Mouse (Mus musculus) effector memory CD4-positive, alpha-beta T cell, adult 5 months (primary cell): ENCODE results near the gene Gm3415. TPM values are rescaled to one million over a fixed set of nuclear protein-coding genes. Genes with fewer than 3 reads are reported as not detected.

Experiments used
- polyA plus RNA-seq: library from polyadenylated mRNA; unstranded; fragments of 100-300 nt; shearing (Covaris generic); gene quantifications from one replicate; pipeline ENCODE4 v1.2.1, GENCODE M21; 2017

The Gm3415 gene
- not detected for polyA plus RNA-seq

DNA sequence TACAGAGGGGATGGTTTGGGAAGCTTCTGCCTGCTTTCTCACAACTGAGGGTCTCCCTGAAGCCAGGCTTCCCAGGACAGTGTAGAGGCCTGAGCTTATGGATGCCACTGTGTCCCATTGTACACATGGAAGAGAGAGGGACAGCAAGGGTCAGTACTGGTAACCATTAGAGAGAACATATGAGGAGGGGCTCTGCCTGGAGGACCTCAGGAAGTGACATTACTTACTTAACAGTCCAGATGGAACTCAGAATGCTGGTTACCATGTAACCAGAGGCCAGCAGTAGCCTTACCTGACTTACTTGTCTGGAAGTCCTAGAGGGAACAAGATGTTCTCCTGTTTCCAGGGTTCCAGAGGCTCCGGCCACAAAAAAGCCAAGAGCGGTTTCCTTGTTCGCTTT is at the start of gene Gm3415:
Gene Gm3415, plus strand, starts transcription at position 301 of the 400 bp plus-strand sequence.

DNA sequence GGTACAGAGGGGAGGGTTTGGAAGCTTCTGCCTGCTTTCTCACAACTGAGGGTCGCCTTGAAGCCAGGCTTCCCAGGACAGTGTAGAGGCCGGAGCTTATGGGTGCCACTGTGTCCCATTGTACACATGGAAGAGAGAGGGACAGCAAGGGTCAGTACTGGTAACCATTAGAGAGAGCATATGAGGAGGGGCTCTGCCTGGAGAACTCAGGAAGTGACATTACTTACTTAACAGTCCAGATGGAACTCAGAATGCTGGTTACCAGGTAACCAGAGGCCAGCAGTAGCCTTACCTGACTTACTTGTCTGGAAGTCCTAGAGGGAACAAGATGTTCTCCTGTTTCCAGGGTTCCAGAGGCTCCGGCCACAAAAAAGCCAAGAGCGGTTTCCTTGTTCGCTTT is 42.1 kb upstream of the Gm3415 start, which contains the start of gene Gm3402:
Gene Gm3402, plus strand, starts transcription at position 301 of the 400 bp plus-strand sequence.

GRCm38 (mm10) chr5:146525501-146525900 is 30.4 kb upstream of the Gm3415 start, which contains the start of gene Gm3404:
TSS of gene Gm3404 (plus strand) at chr5:146525801.

GRCm38 (mm10) chr5:146537347-146537746 is 18.6 kb upstream of the Gm3415 start, which contains the start of gene Gm3409:
TSS of gene Gm3409 (plus strand) at chr5:146537647.

GRCm38 (mm10) chr5:146584478-146585306 is 28.8 kb downstream of the Gm3415 start, which contains the start of gene Gpr12:
TSS of gene Gpr12 (minus strand) at chr5:146585239.

Other genes with a start within 250 kb of the Gm3415 start
- gene Wasf3, start 171.2 kb upstream of the Gm3415 start, polyA plus RNA-seq = not detected
- gene Gm6408, start 74.2 kb upstream of the Gm3415 start, polyA plus RNA-seq = not detected
- not detected for gene Gm6370, start 64.8 kb upstream of the Gm3415 start, polyA plus RNA-seq
- gene 4930449I24Rik, start 53.7 kb upstream of the Gm3415 start, polyA plus RNA-seq = not detected
- gene Gm3402, start 42.0 kb upstream of the Gm3415 start, polyA plus RNA-seq = not detected
- not detected for gene Gm3404, start 30.3 kb upstream of the Gm3415 start, polyA plus RNA-seq
- not detected for gene Gm3409, start 18.5 kb upstream of the Gm3415 start, polyA plus RNA-seq
- gene Gpr12, start 29.1 kb downstream of the Gm3415 start, polyA plus RNA-seq = not detected
- gene Usp12, start 238.9 kb downstream of the Gm3415 start, polyA plus RNA-seq = 39.4 TPM